Mouse (Mus musculus) lung, adult 2 months (tissue): ENCODE measurements around the gene Cmss1. TPM values are rescaled to one million over a fixed set of nuclear protein-coding genes. Genes with fewer than 3 reads are reported as not detected.

Experiments
- DNase-seq: peaks from one replicate; pipeline ENCODE4 v3.0.0; 2022
- H3K4me1 ChIP-seq: fragments of 200-500 bp; 2 replicates; pipeline ENCODE4 v1.6.1; 2011; ENCODE audit warnings: low read length; ENCODE audit not compliant: control insufficient read depth, insufficient read depth
- H3K4me3 ChIP-seq: fragments of 200-500 bp; replicated peaks from 2 replicates; pipeline ENCODE3; 2011; ENCODE audit warnings: low read depth, mild to moderate bottlenecking, control low read depth, low read length; ENCODE audit errors: extremely low read depth
- CTCF ChIP-seq: fragments of 200-500 bp; IDR thresholded peaks from 2 replicates; pipeline ENCODE4 v1.5.1; 2011; ENCODE audit warnings: mild to moderate bottlenecking, low read length, control low read depth; ENCODE audit not compliant: insufficient read depth
- POLR2A ChIP-seq: fragments of 200-500 bp; IDR thresholded peaks from 2 replicates; pipeline ENCODE4 v1.6.1; 2011; ENCODE audit warnings: low read depth, mild to moderate bottlenecking, control low read depth, low read length, borderline replicate concordance; ENCODE audit errors: extremely low read depth
- WGBS: fragments of 180-500 bp; shearing (Covaris S2); methylation state at CpG from one replicate; pipeline ENCODE4 v1.1.7; 2018; 5-methylcytosine and 5-hydroxymethylcytosine counted together
- polyA plus RNA-seq: library from polyadenylated mRNA; depleted of rRNA; stranded (reverse); fragments of >200 nt; gene quantifications from 2 replicates; pipeline ENCODE4 v1.2.3, GENCODE M21; 2012

Cmss1 gene
- polyA plus RNA-seq, 1 experiment: 8.0 TPM

- H3K4me3 ChIP-seq: no peak overlapping the region
- H3K4me1 ChIP-seq: peaks cover 5% of the 10 kb centered on the region; the same call in 1 of the 2 replicates
- 79% methylated on average over 5 of the region's 5 CpGs for WGBS
- DNase-seq: no peak
- no peak for TF ChIP-seq POLR2A
- no peak for TF ChIP-seq CTCF
Measured at GRCm38 (mm10) chr16:57486266-57486665, 120.4 kb downstream of the Cmss1 start.

DNA sequence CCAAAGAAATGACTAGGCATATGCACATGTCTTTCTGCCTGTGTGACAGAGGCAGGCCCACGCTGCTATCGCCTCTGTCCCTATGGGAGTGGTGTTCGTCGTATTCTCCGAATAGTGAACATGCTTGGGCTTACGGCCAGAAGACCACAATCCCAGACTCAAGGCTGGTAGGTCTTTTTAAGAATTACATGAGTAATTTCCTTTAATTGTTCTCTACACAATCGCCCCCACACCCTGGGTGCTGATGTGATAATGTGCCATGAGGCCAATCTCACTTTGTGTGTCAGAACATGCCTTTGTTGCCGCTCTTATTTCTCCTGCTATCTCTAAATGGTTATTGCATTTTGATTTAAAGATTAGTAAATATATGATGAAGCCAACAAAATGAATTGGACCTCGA lies 121.4 kb downstream of the Cmss1 start:
- WGBS: 57% methylated on average over 9 of the region's 9 CpGs
- DNase-seq: no peak

GRCm38 (mm10) chr16:57484043-57484795 lies 122.4 kb downstream of the Cmss1 start:
- no peak overlapping the region for H3K4me3 ChIP-seq
- DNase-seq: no peak
- WGBS: 70% methylated on average over 12 of the region's 12 CpGs
- H3K4me1 ChIP-seq: peaks cover 9% of the 10 kb centered on the region
- TF ChIP-seq POLR2A: no peak
- TF ChIP-seq CTCF: no peak

More for the DNA sequence above, 121.4 kb downstream of the Cmss1 start:
- TF ChIP-seq POLR2A: no peak
- no peak for TF ChIP-seq CTCF
- peaks cover 5% of the 10 kb centered on the region; the same call in 1 of the 2 replicates for H3K4me1 ChIP-seq
- no peak overlapping the region for H3K4me3 ChIP-seq

GRCm38 (mm10) chr16:57483503-57483902 lies 123.2 kb downstream of the Cmss1 start:
- no peak for TF ChIP-seq CTCF
- no peak for DNase-seq
- no peak overlapping the region for H3K4me3 ChIP-seq
- 62% methylated on average over 2 of the region's 2 CpGs for WGBS
- peaks cover 9% of the 10 kb centered on the region for H3K4me1 ChIP-seq

GRCm38 (mm10) chr16:57482911-57483310 lies 123.8 kb downstream of the Cmss1 start:
- 28% methylated on average over 4 of the region's 4 CpGs for WGBS
- Histone ChIP-seq H3K4me3 (no peak overlapping the region), H3K4me1 (peaks cover 9% of the 10 kb centered on the region)
- no peak for TF ChIP-seq POLR2A
- no peak for TF ChIP-seq CTCF
- DNase-seq: no peak

- Histone ChIP-seq H3K4me1 (peaks cover 9% of the 10 kb centered on the region), H3K4me3 (no peak overlapping the region)
- TF ChIP-seq POLR2A (no peak), CTCF (no peak)
- 76% methylated on average over 6 of the region's 6 CpGs for WGBS
- DNase-seq: no peak
Measured at GRCm38 (mm10) chr16:57482264-57482663, 124.4 kb downstream of the Cmss1 start.

DNA sequence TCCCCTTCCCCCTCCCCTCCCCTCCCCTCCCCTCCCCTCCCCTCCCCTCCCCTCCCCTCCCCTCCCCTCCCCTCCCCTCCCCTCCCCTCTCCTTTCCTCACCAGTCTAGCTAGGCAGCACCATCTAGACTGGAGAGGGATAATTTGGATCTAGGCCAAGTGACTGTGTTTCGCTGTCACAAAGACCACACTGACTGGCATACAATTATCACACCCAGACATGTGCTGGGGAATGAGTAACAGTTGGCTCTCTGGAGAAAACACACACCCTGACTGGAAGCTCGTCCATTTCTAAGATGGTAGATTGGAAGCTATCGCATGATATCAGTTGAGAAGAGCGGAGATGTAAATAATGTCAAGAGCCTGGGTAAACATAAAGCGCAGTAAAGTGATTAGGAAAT lies 126.9 kb downstream of the Cmss1 start:
- Histone ChIP-seq H3K4me3 (no peak overlapping the region), H3K4me1 (peaks cover 9% of the 10 kb centered on the region)
- 34% methylated on average over 5 of the region's 5 CpGs for WGBS
- TF ChIP-seq CTCF: no peak
- TF ChIP-seq POLR2A: no peak
- DNase-seq: no peak

- WGBS: 59% methylated on average over 2 of the region's 2 CpGs
- H3K4me3 ChIP-seq: no peak overlapping the region
- TF ChIP-seq POLR2A (no peak), CTCF (no peak)
- H3K4me1 ChIP-seq: peaks cover 9% of the 10 kb centered on the region
- DNase-seq: no peak
Measured at GRCm38 (mm10) chr16:57478451-57478850, 128.2 kb downstream of the Cmss1 start.

- Histone ChIP-seq H3K4me1 (peaks cover 3% of the 10 kb centered on the region; the same call in 1 of the 2 replicates), H3K4me3 (no peak overlapping the region)
- DNase-seq: no peak
- TF ChIP-seq CTCF: no peak
- TF ChIP-seq POLR2A: no peak
- 51% methylated on average over 10 of the region's 10 CpGs for WGBS
Measured at GRCm38 (mm10) chr16:57473415-57474085, 133.1 kb downstream of the Cmss1 start.

DNA sequence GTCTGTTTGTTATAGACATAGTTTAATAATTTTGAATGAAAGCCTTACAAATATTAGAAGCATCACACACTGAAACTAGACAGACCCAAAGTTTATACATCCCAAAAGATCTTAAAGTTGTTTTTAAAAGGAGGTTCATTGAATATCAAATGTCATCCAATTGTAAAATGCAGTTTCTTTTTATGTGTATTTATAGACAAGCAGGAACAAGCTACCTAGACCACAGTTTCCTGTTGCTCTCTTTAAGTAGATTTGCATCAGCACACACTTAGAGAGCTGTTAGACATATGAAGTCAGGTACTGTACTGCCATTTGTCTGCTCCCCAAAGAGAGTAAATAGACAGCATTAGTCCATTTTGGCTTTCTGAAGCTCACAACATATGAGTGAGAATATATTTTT lies 135.6 kb downstream of the Cmss1 start:
- Histone ChIP-seq H3K4me3 (no peak overlapping the region), H3K4me1 (peaks cover 3% of the 10 kb centered on the region; the same call in 1 of the 2 replicates)
- TF ChIP-seq POLR2A (no peak), CTCF (no peak)
- no peak for DNase-seq
